In the genomic region with DNA sequence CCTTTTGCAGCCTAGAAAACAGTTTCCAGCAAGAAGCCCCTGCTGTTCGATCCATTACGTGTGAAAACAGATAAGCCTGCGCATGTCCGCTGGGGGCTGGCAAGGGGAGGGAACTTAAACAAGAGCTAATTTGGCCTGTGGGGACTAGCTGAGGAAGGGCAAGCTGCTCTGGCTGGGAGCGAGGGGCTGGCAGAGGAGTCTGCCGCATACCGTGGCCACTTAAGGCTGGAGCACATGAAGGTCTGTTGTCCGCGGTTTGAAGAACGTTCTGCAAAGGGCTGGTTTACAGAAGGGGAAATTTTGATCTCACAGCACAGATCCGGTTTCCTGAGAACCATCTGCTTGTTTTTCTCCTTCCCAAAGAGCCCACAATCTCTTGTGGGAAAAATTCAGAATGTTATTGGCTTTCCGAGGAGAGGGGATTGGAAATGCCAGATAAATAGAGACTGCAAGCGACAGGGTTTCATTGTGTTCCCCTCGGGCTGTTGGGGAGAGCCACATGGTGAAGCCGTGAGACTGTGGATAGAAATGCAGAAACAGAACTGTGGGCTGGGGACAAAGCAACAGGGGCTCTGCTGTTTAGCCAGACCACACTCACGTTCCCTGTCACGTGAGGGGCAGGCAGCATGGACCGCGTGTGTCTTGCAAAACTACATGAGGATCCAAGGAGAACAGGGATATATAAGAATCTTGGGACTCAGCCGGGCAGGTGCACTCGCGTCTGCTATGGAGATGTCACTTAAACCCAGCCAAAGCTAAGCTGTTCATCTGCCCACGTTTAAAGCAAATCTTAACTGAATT, we compare ENCODE assay signal across 9 mouse cellular contexts. TPM values are rescaled to one million over a fixed set of nuclear protein-coding genes. Genes with fewer than 3 reads are reported as not detected.
DNase-seq lines count a peak whose midpoint lies in the region; ATAC-seq and TF ChIP-seq lines count a peak whose summit lies in the region.
"Had no signal": no experiment of that assay in that cellular context is flagged by ENCODE, and none has a peak within 500 bp of the region (broad histone marks: within the 10 kb centered on the region; RNA-seq: fewer than 3 reads in every experiment).

No protein-coding gene starts in this region.

- no peak for TF ChIP-seq CTCF in lung, embryonic 14.5 days (IDR thresholded peaks at IDR 0.05; ENCODE audit: low read depth)
- TF ChIP-seq CTCF in midbrain, postnatal 0 days (IDR thresholded peaks at IDR 0.05), result no peak

- no peaks in the 10 kb centered on the region for H3K27me3 ChIP-seq in lung, embryonic 14.5 days (ENCODE audit: insufficient read depth, low read length)
- H3K27me3 ChIP-seq in embryonic facial prominence, embryonic 11.5 days (ENCODE audit: control insufficient read depth, insufficient read depth, low read length), result no peaks in the 10 kb centered on the region
- H3K27me3 ChIP-seq in midbrain, postnatal 0 days (ENCODE audit: insufficient read depth, low read length), result no peaks in the 10 kb centered on the region

- H3K36me3 ChIP-seq in lung, embryonic 14.5 days (ENCODE audit: insufficient read depth), result no peaks in the 10 kb centered on the region
- H3K36me3 ChIP-seq in embryonic facial prominence, embryonic 11.5 days (replicated peaks; ENCODE audit: control insufficient read depth, insufficient read depth, low read depth, low read length), result no peaks in the 10 kb centered on the region
- no peaks in the 10 kb centered on the region for H3K36me3 ChIP-seq in midbrain, postnatal 0 days (ENCODE audit: insufficient read depth, low read length)

- peak; percentile 35; the same call in 1 of the 2 replicates for ATAC-seq in lung, embryonic 14.5 days (ENCODE audit: insufficient read depth)
- no peak for ATAC-seq in embryonic facial prominence, embryonic 11.5 days (replicated peaks; ENCODE audit: insufficient number of reproducible peaks, low FRiP score, low TSS enrichment, low read depth)
- peak; percentile 53 for ATAC-seq in midbrain, postnatal 0 days (ENCODE audit: low FRiP score)

- H3K4me1 ChIP-seq in lung, embryonic 14.5 days (ENCODE audit: insufficient read depth), result peaks cover 7% of the 10 kb centered on the region
- no peaks in the 10 kb centered on the region for H3K4me1 ChIP-seq in embryonic facial prominence, embryonic 11.5 days (ENCODE audit: control insufficient read depth, insufficient read depth, low read length)
- H3K4me1 ChIP-seq in midbrain, postnatal 0 days (ENCODE audit: insufficient read depth, low read length), result 0 out of 2 replicates have a peak, but pooled peaks cover 6% of the 10 kb centered on the region

- H3K4me2 ChIP-seq in lung, embryonic 14.5 days, result peak overlapping the region; percentile 52
- H3K4me2 ChIP-seq in embryonic facial prominence, embryonic 11.5 days (ENCODE audit: low read depth, low read length), result peak overlapping the region; percentile 19
- H3K4me2 ChIP-seq in midbrain, postnatal 0 days (ENCODE audit: low read depth, low read length, poor library complexity, severe bottlenecking), result peak overlapping the region; percentile 48

- peak; percentile 54 for DNase-seq in lung, embryonic 14.5 days
- DNase-seq in lung, adult 18-20 months, result no peak
- peak; percentile 48 for DNase-seq in embryonic facial prominence, embryonic 11.5 days (ENCODE audit: low spot score)
- DNase-seq in heart, postnatal 36 days, result peak; percentile 39 to 48
- DNase-seq in left cerebral cortex, postnatal 14 days (ENCODE audit: low spot score in 2 of 2), result peak; percentile 33 to 81
- DNase-seq in midbrain, postnatal 0 days (ENCODE audit: low spot score), result peak; percentile 76
- DNase-seq in yolk sac, embryonic 10.5 days (ENCODE audit: low spot score), result peak; percentile 19
- DNase-seq in adrenal gland, postnatal 4 days (ENCODE audit: low spot score in 2 of 2), result no peak

- H3K9ac ChIP-seq in lung, embryonic 14.5 days, result peak overlapping the region; percentile 36
- peak overlapping the region; percentile 49 for H3K9ac ChIP-seq in embryonic facial prominence, embryonic 11.5 days (replicated peaks; ENCODE audit: low read length)
- H3K9ac ChIP-seq in midbrain, postnatal 0 days (replicated peaks; ENCODE audit: low read length, poor library complexity, severe bottlenecking), result peak overlapping the region; percentile 15

- intact Hi-C loops in heart, postnatal 36 days (cut with DNase I), result loop anchor here (5.0 kb wide), 1 partner anchor 512 kb away; no protein-coding TSS in a partner anchor
- intact Hi-C loops in left cerebral cortex, postnatal 14 days (cut with DNase I), result loop anchor here (5.0 to 10.0 kb wide), 2 partner anchors 104 to 162 kb away; no protein-coding TSS in a partner anchor

- H3K9me3 ChIP-seq in lung, embryonic 14.5 days (ENCODE audit: low read depth, low read length), result no peaks in the 10 kb centered on the region
- H3K9me3 ChIP-seq in embryonic facial prominence, embryonic 11.5 days (replicated peaks; ENCODE audit: control insufficient read depth, low read length), result no peaks in the 10 kb centered on the region
- no peaks in the 10 kb centered on the region for H3K9me3 ChIP-seq in midbrain, postnatal 0 days (ENCODE audit: low read length)

- WGBS in lung, embryonic 14.5 days, result 22% methylated on average over 23 of the region's 23 CpGs
- 22% methylated on average over 23 of the region's 23 CpGs for WGBS in embryonic facial prominence, embryonic 11.5 days
- 10% methylated on average over 23 of the region's 23 CpGs for whole genome bisulfite sequencing in midbrain, postnatal 0 days

- peak overlapping the region; percentile 15; the same call in 1 of the 2 replicates for H3K27ac ChIP-seq in lung, embryonic 14.5 days (ENCODE audit: low read depth)
- no peak overlapping the region for H3K27ac ChIP-seq in embryonic facial prominence, embryonic 11.5 days (replicated peaks; ENCODE audit: low read depth, low read length)
- H3K27ac ChIP-seq in midbrain, postnatal 0 days (ENCODE audit: low read depth, low read length), result peak overlapping the region; percentile 68

- H3K4me3 ChIP-seq in lung, embryonic 14.5 days (ENCODE audit: low read depth, low read length), result no peak overlapping the region; the same call in 1 of the 2 replicates
- H3K4me3 ChIP-seq in embryonic facial prominence, embryonic 11.5 days (ENCODE audit: low read depth, low read length), result no peak overlapping the region; the same call in 1 of the 2 replicates
- H3K4me3 ChIP-seq in midbrain, postnatal 0 days (ENCODE audit: low read depth, low read length), result peak overlapping the region; percentile 17; the same call in 1 of the 2 replicates
- H3K4me3 ChIP-seq: myocyte had no signal

RNA-seq across cellular contexts. Expression of a gene that starts 12.7 kb away (rescaled TPM):
- 0.42 TPM in 1 of 2 replicates, not detected in the other for polyA plus RNA-seq in lung, embryonic 14.5 days (2014; fragmentation: Nextera tagmentation; extraction: Ambion mirVana)
- polyA plus RNA-seq in embryonic facial prominence, embryonic 11.5 days (2014; fragmentation: Nextera tagmentation; extraction: Ambion mirVana), result 0.53 TPM in 1 of 2 replicates, not detected in the other
- total RNA-seq in heart, postnatal 36 days (2021), result under 1 TPM; 0.43 to 0.44 TPM
- total RNA-seq in left cerebral cortex, postnatal 14 days (2021), result not detected
- total RNA-seq in midbrain, postnatal 0 days (2014; rRNA removed), result not detected in 2 replicates
- polyA plus RNA-seq in midbrain, postnatal 0 days (2015; fragmentation: Nextera tagmentation; extraction: Ambion mirVana), result 0.21 and 0.22 TPM in 2 replicates
- under 1 TPM in 1 of 2 experiments, not detected in 1; 0.59 TPM for total RNA-seq in adrenal gland, postnatal 4 days (2021)
- polyA plus RNA-seq: myocyte had no signal

Comparison
In these comparisons a context has a peak if more than half of its experiments do, and no peak if none do; other contexts are left out.
1. DNase-seq: peak in lung, embryonic 14.5 days (single experiment), embryonic facial prominence, embryonic 11.5 days (single experiment), heart, postnatal 36 days (2 of 2), left cerebral cortex, postnatal 14 days (2 of 2), midbrain, postnatal 0 days (single experiment) and yolk sac, embryonic 10.5 days (single experiment); none in lung, adult 18-20 months (0 of 2) and adrenal gland, postnatal 4 days (0 of 2).
2. Peak in every context shown above with its lines, with median percentiles within 50 percentile points of each other: H3K4me2 ChIP-seq and H3K9ac ChIP-seq.